Mouse (Mus musculus) embryonic fibroblast, embryonic 13.5 days (primary cell): ENCODE results near the gene Tcf7l2.

Experiments
- CTCF ChIP-seq: IDR thresholded peaks from 2 replicates; pipeline ENCODE4 v1.5.1; 2011; ENCODE audit warnings: mild to moderate bottlenecking, control low read depth, low read length, moderate library complexity, borderline replicate concordance; ENCODE audit not compliant: insufficient read depth
- POLR2A ChIP-seq: IDR thresholded peaks from 2 replicates; pipeline ENCODE4 v1.6.1; 2011; ENCODE audit warnings: low read depth, mild to moderate bottlenecking, control low read depth, low read length, moderate library complexity

GRCm38 (mm10) chr19:55838389-55839035 lies 96.9 kb downstream of the Tcf7l2 start:
- no peak for TF ChIP-seq CTCF
- no peak for TF ChIP-seq POLR2A
